Mouse (Mus musculus): ENCODE measurements at regions not wholly inside any gene's neighbourhood (a gene's known extent, or its start where the extent isn't known, plus 50 kb on each side); places are given as distances from the start of the nearest gene placed in this dataset.

DNA sequence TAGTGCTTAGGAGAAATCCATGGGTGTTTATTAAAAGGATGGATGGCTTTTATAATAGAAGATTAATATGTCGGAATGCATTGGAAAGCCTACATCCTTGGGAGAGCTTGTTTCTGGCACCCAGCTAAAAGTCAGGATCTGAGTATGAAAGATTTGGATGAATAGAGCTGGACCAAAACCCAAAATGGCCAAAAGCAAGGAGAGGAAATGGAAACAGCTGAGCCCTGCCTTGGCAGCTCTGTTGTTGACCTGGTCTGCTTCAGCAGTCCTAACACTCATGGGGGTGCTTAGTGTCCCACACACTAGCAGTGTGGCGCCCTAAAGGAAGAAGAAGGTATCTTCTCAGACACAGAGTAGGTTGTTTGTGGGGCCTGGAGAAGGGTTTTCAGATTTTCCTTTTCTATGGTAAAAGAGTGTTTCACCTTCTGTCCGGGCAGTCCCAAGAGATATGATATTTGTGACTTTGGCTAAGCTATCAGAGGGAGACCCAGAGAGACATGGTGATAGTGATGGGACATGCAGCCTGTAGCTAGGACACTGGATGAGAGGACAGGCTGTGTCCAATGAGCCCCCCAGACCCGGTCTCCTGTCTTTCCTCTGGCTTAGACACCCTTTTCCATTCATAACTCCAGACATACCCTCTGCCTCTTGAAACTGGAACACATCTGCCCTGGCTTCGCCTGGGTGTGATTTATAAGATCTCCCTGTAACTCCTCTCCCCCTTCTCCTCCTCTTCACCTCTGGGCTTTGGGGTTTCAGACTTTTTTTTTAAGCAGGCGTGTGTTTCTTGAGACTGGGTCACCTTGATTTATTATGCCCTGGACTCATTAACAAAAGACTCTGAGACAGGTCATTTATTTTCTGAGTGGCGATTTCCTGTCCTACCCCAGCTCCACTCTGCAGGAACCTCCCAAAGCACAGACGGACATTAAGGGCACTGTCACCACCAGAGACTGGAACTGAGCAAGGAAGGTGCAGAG is 70.9 kb upstream of the Boc start:
- DNase-seq, result peak; percentile 43

DNA sequence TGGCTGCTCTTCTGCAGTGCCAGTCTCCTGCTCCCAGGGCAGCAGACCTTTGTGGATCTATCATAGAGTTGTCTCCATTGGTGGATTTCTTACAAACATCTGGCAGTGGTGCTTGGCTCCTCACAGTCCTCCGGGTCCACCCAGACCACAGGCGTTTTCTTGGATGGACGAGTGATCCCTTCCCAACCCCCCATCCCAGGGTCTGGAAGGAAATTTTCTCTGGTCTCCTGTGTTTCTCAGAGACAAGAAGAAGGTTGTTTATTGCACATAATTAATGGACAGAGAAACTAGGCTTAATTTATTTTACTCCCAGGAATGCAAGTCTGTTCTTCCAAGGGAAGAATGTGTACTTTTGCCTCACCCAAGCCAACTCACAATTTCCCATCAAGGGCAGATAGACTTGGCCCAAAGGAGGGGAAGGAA is 67.2 kb upstream of the Boc start:
- no peak for DNase-seq

DNA sequence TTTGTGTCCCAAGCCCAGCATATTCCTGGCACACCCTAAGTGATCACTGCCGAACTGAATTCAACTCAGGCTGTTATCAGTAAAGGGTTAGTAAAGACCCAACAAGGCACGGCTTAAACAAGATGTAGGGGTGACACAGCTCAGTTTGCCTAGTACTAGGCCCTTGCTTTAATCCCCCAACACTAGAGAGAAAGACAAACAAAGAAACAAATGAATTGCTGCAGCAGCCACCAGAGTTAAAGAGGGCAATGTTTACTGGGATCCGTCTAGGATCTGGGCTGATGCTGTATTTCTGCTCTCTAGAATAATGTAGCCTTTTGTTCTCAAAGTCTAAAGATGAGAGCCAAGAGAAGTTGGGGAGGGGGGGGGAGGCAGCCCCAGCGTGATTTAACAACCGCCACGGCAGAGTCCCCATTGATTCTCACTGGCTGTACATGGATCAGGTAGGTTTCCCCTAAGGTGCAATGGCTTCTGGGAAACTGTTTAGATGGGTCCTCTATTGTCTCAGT is 66.5 kb upstream of the Boc start:
- DNase-seq, result no peak

DNA sequence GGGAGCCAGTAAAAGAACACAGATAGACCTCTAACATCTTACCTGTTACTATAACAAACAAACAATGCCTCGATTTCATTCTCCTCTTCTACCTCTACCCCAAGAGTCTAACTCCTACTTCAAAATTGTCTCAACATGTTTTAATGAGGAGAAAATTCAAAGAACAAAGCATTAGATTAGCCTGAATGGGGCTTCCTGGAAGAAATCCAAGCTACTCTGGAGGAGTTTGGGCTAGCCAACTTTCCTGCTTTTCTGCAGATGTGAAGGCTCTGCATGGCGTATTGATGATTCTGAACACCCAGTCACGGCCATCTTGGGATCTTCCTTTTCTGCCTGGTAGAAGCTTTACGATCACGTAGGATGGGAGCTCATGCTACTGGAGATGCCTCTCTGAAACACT is 62.9 kb upstream of the Boc start:
- no peak for DNase-seq

DNA sequence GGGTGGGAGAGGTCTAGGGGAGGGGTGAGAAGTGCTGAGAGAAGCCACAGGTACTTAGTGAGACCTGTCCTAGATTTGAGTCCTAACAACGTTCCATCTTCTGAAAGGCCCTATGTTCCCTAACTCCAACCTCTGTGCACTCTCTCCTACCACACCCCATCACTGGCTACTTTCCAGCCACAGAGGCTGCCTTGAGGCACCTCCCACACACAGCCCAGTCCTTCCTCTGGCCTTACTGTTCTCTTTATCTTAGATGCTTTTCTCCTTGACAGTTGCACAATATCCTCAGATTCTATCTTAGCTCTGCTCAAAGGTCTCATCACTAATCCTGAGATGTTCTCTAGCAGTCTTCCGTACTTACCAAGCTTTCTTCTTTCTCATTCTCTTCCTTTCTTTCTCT is 61.8 kb upstream of the Boc start:
- DNase-seq, result no peak

DNA sequence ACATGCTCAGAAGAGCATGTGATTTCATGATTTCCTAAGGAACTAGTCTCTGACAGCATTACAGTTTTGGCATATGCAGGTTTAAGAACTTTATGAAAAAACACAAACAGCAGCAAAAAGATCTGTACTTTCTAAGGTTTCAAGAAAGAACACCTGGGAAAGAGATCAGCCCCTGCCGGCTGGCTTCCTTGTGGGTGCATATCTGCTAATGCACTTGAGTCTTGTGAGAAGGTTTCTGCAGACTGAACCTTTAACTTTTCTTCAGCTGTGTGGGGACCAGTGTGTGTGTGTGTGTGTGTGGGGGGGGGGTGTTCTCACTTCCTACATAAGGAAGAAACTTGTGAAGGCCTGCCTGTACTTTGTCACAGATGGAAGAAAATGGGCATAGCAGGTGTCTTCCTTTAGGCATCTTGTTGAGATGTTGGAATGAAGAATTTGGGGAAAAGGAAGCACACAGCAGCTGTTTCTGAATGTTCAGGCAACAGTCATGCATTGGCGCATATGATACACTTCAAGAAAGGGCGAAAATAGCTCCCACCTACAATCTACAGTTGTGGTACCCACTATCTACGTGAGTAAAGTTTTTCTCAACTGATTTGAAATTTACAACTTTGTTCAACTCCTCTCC is 60.9 kb upstream of the Boc start:
- no peak for DNase-seq

DNA sequence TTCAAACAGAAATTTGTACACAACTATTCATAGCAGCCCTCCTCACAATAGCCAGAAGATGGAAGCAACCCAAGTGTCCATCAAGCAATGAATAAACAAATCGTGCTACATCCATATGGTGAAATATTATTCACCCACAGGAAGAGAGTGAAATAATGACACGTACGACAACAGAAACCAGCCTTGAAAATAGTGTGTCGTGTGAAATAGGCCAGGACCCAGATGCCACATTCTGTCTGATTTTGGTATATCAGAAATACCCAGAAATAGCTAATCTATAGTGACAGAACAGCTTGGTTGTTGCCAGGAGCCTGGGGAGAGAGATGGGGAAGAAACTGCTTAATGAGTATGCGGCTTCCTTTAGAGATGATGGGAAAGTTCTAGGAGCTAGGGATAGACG is 58.3 kb upstream of the Boc start:
- DNase-seq, result no peak

DNA sequence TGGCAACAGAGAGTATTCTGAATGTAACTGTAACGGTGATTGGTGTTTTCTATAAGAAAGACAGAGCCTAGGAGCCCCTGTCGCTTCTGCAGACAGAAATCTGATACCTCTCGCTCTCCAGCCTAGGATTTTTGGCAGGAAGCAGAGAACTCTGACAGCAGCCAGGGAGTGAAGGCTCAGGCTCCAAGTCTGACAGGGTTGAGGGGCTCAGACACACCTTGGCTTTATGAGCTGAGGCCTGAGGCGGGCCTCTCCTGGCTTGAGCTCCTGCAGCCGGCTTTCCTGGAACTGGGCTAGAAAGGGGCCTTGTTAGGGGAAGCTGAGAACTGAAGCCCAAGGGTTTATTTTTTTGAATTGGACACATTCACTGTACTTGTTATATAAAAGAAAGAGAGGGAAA is 57.7 kb upstream of the Boc start:
- no peak for DNase-seq

DNA sequence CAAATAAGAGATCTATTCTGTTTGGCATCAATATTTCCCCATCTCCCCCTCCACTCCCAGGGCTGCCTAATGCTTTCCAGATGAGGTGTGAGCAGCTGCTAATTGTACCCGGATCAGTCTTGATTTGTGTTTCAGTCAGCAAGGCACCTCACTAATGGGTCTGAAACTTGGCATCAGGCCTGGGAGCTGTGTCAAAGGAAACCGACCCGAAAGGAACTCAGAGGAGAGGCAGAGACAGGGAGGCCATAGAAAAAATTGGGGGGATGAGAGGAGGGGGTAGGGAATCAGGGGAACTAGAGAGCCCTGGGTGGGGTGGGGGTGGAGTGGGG is 57.1 kb upstream of the Boc start:
- DNase-seq, result no peak

DNA sequence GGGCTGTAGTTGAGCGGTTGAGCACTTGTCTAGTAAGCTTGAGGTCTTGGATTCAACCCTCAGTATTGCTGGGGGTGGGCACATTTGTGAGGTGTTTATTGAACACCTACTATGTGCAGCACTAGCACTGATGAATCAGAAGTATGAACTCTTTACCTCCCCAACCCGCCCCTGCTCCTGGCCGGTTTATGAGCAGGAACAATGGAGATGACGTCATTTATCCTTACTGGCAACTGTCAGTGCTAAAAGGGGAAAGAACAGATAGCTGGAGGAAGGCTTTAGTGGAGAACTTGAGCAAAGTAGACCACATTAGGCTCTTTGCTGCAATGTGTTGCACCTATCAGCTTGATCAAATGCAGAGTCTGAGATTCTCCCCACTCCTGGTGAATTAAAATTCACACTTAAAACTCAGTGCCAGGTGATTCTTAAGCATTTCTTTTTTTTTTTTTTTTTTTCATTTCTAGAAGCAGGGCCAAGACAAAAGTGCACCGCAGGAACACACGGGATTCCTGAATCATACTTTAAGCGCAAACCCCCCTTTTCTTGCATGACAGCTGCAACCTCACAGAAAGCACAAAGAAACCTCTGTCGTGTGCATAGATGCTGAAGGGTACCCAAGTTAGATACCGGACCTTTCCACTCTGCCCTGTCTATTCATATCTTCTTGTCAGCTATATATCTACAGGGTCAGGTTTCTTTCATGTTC is 56.6 kb upstream of the Boc start:
- DNase-seq, result no peak

DNA sequence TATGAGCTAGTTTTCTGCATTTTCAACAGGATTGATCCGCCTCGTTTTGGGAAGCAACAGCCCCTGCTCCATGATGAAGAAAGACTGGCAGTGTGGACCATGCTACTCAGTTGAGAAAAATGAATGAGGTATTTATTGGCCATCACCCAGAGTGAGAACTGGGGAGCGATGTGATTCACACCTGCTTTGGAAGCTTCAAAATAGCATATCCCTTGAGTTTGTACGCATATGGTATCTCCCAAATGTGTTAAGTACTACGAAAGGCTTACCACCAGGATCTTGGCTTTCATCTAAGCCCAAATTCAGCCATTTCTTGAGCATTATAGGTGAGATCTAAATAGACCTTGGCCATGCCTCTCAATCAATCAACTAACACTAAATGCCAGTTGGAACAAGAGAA is 55.5 kb upstream of the Boc start:
- DNase-seq, result no peak

DNA sequence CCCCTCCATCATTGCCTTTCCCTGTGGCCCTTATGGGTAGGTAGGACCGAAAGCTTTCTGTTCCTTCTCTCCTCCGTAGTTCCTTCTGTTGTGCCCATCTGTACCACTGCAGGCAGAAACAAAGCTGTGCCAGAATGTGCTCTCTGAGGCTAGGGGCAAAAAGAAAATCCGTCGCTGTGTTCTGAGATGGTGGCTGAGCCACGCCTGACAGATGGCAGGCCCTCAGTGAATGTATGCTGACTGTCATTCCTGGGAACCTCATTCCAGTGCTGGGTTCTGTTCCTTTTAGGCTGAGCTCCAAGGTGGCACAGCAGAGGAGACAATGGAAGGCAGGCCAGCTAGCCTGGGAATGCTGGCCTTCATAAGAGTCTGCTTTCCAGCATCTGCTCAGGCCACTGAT is 54.0 kb upstream of the Boc start:
- DNase-seq, result no peak

DNA sequence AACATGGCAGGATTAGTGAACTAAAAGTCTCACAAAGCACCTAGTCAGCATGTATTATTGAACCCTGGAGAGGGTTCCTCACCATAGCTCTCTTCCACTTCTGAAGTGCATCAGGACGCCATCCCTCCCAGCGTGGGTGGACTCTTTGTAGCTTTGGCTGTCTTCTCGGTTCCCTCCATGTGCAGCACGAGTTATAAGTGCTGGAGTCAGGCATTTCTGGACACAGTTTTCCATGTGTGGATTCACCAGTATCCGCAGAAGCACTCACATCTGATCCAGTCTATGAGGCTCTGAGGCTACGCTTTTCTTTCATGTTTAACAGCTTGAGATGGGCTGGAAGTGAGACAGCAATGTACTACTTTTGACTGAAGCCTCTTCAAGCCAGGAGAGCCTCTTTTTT is 52.8 kb upstream of the Boc start:
- DNase-seq, result no peak

DNA sequence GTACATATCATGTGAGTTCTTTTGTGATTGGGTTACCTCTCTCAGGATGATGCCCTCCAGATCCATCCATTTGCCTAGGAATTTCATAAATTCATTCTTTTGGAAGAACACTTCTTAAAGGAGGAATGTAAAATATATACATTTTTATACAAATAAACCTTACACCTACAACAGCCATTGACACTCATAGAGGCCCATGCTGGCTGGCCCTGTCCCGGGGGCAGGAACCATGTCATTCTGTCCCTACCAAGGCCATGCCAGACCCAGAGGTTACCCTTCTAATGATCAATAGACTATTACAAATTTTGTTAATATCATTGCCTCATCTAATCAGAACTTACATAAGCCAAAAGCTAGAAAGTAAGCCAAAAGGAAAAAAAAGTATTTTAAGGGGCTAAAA is 49.9 kb upstream of the Boc start:
- DNase-seq, result no peak

All from kidney, adult 11 months (tissue).